Mouse (Mus musculus): ENCODE measurements at regions not wholly inside any gene's neighbourhood (a gene's known extent, or its start where the extent isn't known, plus 50 kb on each side); places are given as distances from the start of the nearest gene placed in this dataset.

DNA sequence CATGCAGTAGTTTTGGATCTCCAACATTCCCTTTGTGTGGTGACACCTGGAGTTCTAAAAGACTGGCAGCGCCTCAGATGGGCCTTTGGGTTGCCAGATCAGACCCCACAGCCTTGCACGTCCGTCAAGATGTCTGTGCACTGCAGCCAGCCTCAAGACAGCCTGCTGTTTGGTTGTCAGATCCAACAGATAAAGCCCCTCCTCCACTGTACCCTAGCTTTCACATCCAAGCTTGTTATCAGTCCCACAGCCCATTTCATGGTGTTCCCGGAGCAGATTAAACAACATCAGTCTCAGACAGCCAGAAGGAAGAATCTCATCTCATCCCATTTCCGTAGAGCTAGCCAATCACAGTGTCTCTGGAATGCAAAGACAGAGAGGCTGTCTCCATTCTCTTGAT is 56.3 kb upstream of the Arhgap5 start:
- Histone ChIP-seq H3K4me3 (ENCODE audit: insufficient read depth, low read length) (no peak overlapping the region), H3K4me1 (ENCODE audit: control insufficient read depth, insufficient read depth, low read length) (no peaks in the 10 kb centered on the region), H3K27ac (ENCODE audit: insufficient read depth, low read length) (no peak overlapping the region)
- TF ChIP-seq CTCF (IDR thresholded peaks at IDR 0.05; ENCODE audit: borderline replicate concordance, insufficient read depth, low read length) (no peak), POLR2A (IDR thresholded peaks at IDR 0.05; ENCODE audit: low read depth, low read length) (no peak)

DNA sequence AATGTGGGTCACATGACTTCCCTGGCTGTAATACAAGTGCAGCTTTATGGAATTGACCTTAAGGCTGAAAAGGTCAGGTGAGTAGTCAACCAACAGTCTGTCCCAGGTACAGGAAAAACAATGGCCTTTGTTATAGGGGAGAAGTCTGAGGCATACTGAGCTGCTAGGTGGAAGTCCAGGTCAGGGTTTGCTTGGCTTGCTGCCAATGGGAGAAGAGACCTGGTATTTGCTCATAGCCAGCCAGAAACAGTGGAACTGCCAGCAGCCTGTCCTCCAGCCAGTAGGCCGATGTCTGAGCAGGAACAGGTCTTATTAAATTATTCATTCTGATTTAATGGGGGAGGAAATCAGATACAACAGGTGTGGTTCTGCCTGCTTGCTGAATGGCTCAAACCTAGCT is 55.6 kb upstream of the Arhgap5 start:
- H3K27ac ChIP-seq (ENCODE audit: insufficient read depth, low read length), result no peak overlapping the region
- no peak for TF ChIP-seq POLR2A (IDR thresholded peaks at IDR 0.05; ENCODE audit: low read depth, low read length)
- H3K4me3 ChIP-seq (ENCODE audit: insufficient read depth, low read length), result no peak overlapping the region
- no peaks in the 10 kb centered on the region for H3K4me1 ChIP-seq (ENCODE audit: control insufficient read depth, insufficient read depth, low read length)

- Histone ChIP-seq H3K4me3 (ENCODE audit: insufficient read depth, low read length) (no peak overlapping the region), H3K27ac (ENCODE audit: insufficient read depth, low read length) (no peak overlapping the region)
- TF ChIP-seq CTCF (IDR thresholded peaks at IDR 0.05; ENCODE audit: borderline replicate concordance, insufficient read depth, low read length) (no peak), POLR2A (IDR thresholded peaks at IDR 0.05; ENCODE audit: low read depth, low read length) (no peak)
Observed at GRCm38 (mm10) chr12:52453890-52454289, 49.9 kb upstream of the Arhgap5 start.

More at GRCm38 (mm10) chr12:52453890-52454289, 49.9 kb upstream of the Arhgap5 start:
- no peaks in the 10 kb centered on the region for H3K4me1 ChIP-seq (ENCODE audit: control insufficient read depth, insufficient read depth, low read length)

Measured in embryonic fibroblast, embryonic 13.5 days (primary cell).